Mouse (Mus musculus): ENCODE data around the gene Spin1.
"Not testable (repeated sequence)": the region's sequence is repeated elsewhere in the genome, so short reads cannot be mapped to it uniquely, and the experiment has no call there.

Gene Spin1

GRCm38 (mm10) chr13:51095196-51095715, 5.4 kb upstream of the Spin1 start:
- no peak for DNase-seq (ENCODE audit: low spot score)

- no peak for DNase-seq (ENCODE audit: low spot score)
Observed at GRCm38 (mm10) chr13:51096644-51097043, 4.0 kb upstream of the Spin1 start.

GRCm38 (mm10) chr13:51099560-51100232, 984 bp upstream of the Spin1 start:
- DNase-seq (ENCODE audit: low spot score), result no peak

- peak; percentile 52 for DNase-seq (ENCODE audit: low spot score)
Observed at GRCm38 (mm10) chr13:51101016-51101776, 516 bp downstream of the Spin1 start.

- DNase-seq (ENCODE audit: low spot score), result no peak
Observed at GRCm38 (mm10) chr13:51101777-51102132, 1.1 kb downstream of the Spin1 start.

- no peak for DNase-seq (ENCODE audit: low spot score)
Observed at GRCm38 (mm10) chr13:51103111-51103725, 2.5 kb downstream of the Spin1 start.

GRCm38 (mm10) chr13:51103861-51104650, 3.4 kb downstream of the Spin1 start:
- no peak for DNase-seq (ENCODE audit: low spot score)

- DNase-seq (ENCODE audit: low spot score), result no peak
Observed at GRCm38 (mm10) chr13:51105861-51106655, 5.4 kb downstream of the Spin1 start.

GRCm38 (mm10) chr13:51106816-51107215, 6.1 kb downstream of the Spin1 start:
- DNase-seq (ENCODE audit: low spot score), result no peak

- DNase-seq (ENCODE audit: low spot score), result no peak
Observed at GRCm38 (mm10) chr13:51109517-51109916, 8.8 kb downstream of the Spin1 start.

GRCm38 (mm10) chr13:51114398-51114797, 13.7 kb downstream of the Spin1 start:
- DNase-seq (ENCODE audit: low spot score), result not testable (repeated sequence)

- no peak for DNase-seq (ENCODE audit: low spot score)
Observed at GRCm38 (mm10) chr13:51115762-51116161, 15.1 kb downstream of the Spin1 start.

GRCm38 (mm10) chr13:51120734-51121133, 20.1 kb downstream of the Spin1 start:
- DNase-seq (ENCODE audit: low spot score), result no peak

GRCm38 (mm10) chr13:51121966-51122365, 21.3 kb downstream of the Spin1 start:
- no peak for DNase-seq (ENCODE audit: low spot score)

GRCm38 (mm10) chr13:51122771-51123170, 22.1 kb downstream of the Spin1 start:
- DNase-seq (ENCODE audit: low spot score), result no peak

GRCm38 (mm10) chr13:51125357-51125756, 24.7 kb downstream of the Spin1 start:
- DNase-seq (ENCODE audit: low spot score), result no peak

- DNase-seq (ENCODE audit: low spot score), result no peak
Observed at GRCm38 (mm10) chr13:51127906-51128305, 27.2 kb downstream of the Spin1 start.

GRCm38 (mm10) chr13:51128417-51128816, 27.7 kb downstream of the Spin1 start:
- DNase-seq (ENCODE audit: low spot score), result no peak

GRCm38 (mm10) chr13:51131179-51131578, 30.5 kb downstream of the Spin1 start:
- DNase-seq (ENCODE audit: low spot score), result no peak

- DNase-seq (ENCODE audit: low spot score), result no peak
Observed at GRCm38 (mm10) chr13:51136315-51136714, 35.6 kb downstream of the Spin1 start.

- DNase-seq (ENCODE audit: low spot score), result no peak
Observed at GRCm38 (mm10) chr13:51136996-51137701, 36.5 kb downstream of the Spin1 start.
